Mouse (Mus musculus) embryonic stem cell, embryonic (primary cell): ENCODE results near the gene Saysd1.

ENCODE experiments used
- CTCF ChIA-PET, 4 experiments: fragments of 300-600 bp in 2 of 4; fragments of 350-600 bp in 2 of 4; sonication (Branson Sonifier 250); formaldehyde crosslinking; loops; one replicate each; lab custom pipeline; 2022; ENCODE audit warnings: inconsistent platforms in 2 of 4; lab: Charles Lee
- POLR2A ChIA-PET, 4 experiments: fragments of 300-600 bp in 2 of 4; fragments of 350-600 bp in 2 of 4; sonication (Branson Sonifier 250); formaldehyde crosslinking; loops; one replicate each; lab custom pipeline; 2022; ENCODE audit warnings: antibody characterized with exemption in 4 of 4, inconsistent platforms in 1 of 4; lab: Charles Lee

Saysd1 gene

DNA sequence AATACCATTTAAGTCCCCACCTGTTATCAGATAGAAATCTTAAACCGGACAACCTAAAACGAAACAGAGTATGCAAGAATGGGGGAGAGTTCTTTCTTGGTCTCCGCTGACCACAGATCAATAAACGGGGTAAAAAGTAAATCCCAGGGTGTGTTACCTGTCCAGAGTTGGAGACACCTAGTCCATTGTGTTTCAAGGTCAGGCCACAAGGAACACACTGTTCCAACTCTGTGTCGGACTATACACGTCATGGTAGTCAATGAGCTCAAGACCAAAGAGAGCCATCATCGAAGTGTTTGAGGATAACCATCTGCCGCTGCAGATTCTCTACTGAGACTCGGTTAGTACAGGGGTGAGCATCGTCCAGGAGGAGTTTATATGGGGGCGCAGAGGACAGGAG is 10.2 kb upstream of the Saysd1 start:
- ChIA-PET CTCF (no interaction called here), POLR2A (interaction anchor here in 3 of 4 experiments (0.7 to 27.8 kb wide), 24 partner anchors 8 to 397 kb away, joined by 3 to 451 read pairs (median 6); partner anchors contain the start of genes Kcnk5 (in 3 of the 3), Saysd1 (in 2 of the 3), Kcnk16 (in 1 of the 3) and Nid2 (in 1 of the 3))

DNA sequence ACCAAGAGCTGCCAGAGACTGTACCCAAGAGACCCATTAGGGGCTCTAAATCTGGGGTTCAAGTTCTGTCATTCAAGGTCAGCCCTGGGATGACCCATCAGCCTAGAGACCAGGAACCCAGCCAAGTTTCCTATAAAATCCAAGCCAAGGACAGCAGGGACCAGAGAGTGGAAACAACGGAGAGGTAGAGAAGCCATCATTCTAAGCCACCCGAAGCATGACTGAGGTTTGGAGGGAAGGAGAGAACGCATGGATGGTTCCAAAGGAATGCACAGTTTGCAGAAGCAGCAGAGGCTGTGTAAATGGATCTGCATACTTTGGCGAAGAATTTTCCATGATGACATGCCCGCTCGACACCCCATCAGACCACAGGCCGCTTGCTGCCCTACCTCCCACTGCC is 9.5 kb upstream of the Saysd1 start:
- ChIA-PET CTCF (interaction anchor here in 1 of 4 experiments (0.8 kb wide), 1 partner anchor 32 kb away, joined by 3 read pairs; no protein-coding TSS in a partner anchor), POLR2A (interaction anchor here (0.5 to 27.8 kb wide), 21 partner anchors 8 to 523 kb away, joined by 3 to 451 read pairs (median 6); partner anchors contain the start of genes Kcnk5 (in 4 of the 4) and Saysd1 (in 2 of the 4))

DNA sequence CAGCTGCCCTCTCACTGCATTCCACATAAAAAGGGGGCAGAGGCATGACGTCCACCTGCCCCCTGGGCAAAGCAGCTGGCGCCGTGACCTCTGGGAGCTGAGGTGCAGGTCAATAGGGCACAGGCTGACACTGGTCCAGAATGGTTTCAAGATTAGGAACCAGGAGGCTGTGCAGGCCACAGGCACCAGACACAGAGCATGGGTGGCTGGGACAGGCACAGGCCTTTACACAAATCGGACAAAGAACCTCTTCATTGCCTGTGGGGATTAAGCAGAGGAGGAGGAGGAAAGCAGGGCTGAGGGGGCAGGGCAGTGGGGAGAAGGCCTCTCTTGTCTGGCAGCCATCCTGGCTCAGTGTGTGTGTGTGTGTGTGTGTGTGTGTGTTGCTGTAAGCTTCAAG is 5.8 kb upstream of the Saysd1 start:
- CTCF ChIA-PET, result interaction anchor here in 1 of 4 experiments (0.6 kb wide), 1 partner anchor 106 kb away, joined by 8 read pairs; no protein-coding TSS in a partner anchor
- POLR2A ChIA-PET, result interaction anchor here in 2 of 4 experiments (0.6 to 8.9 kb wide), 6 partner anchors 9 to 28 kb away, joined by 3 to 58 read pairs (median 4); no protein-coding TSS in a partner anchor

DNA sequence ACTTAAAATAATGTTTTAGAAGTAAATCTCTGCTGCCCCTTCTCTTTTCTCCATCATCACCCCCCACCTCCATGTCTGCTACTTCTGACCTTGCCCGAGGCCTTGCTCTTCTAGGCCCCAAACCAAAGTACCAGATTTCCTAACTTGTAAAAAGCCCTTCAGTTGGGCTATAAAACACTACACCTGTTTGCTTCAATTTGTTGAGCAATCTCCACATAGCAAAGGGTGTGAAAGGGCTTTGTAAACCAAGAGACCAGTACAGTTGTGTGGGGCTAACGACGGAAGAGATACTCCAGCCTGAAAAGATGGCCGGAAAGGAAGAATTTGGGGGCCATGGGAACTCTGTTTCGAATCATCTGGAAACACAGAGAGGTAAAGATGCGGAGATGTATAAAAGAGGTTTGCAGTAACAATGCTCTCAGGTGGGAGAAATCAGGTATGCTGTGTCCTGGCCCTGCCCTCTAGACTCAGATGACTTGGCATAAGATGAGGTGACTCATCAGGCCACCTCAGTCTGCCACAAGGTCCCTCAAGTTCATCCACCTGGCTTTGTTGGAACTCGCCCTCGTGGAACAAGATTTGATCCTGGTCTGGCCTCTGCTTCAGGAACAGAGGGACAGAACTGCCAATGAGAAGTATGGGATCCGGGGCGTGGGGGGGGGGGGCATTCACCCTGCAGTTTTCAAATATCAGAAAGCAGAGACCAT is 3.2 kb downstream of the Saysd1 start:
- CTCF ChIA-PET, result interaction anchor here in 1 of 4 experiments (0.6 kb wide), 1 partner anchor 803 kb away, joined by 3 read pairs; no protein-coding TSS in a partner anchor

DNA sequence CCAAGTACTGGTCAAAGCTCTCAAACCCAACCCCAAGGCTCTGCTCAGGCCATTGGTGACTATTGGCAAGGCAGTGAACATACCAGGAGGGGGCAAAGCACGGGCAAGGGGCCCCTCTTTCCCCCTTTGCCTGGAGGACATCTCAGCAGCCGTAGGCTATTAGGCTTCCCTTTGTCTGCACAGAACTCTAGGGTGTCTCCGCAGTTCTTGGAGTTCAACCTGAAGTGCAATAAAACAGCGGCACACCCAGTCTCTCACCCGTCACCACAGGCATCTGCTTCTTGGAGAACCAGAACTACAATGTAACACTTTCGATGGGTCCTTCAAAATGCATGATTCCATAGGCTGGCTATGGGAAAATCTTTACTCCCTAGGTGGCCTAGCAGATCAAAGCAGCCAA is 10.2 kb downstream of the Saysd1 start:
- ChIA-PET POLR2A (interaction anchor here in 3 of 4 experiments (0.6 to 2.7 kb wide), 31 partner anchors 9 to 801 kb away, joined by 3 to 24 read pairs (median 5); partner anchors contain the start of genes Kcnk5 (in 2 of the 3), Kcnk16 (in 1 of the 3), Saysd1 (in 1 of the 3) and Vcl (in 1 of the 3)), CTCF (interaction anchor here in 2 of 4 experiments (0.9 to 3.6 kb wide), 10 partner anchors 9 to 166 kb away, joined by 3 to 22 read pairs (median 6); partner anchors contain the start of genes Kcnk5 (in 1 of the 2), Nudt13 (in 1 of the 2) and Saysd1 (in 1 of the 2))

More for the DNA sequence above, 3.2 kb downstream of the Saysd1 start:
- POLR2A ChIA-PET, result interaction anchor here in 3 of 4 experiments (0.9 to 2.0 kb wide), 6 partner anchors 7 to 213 kb away, joined by 3 to 8 read pairs (median 4); partner anchors contain the start of genes Kcnk5 (in 2 of the 3), Ecd (in 1 of the 3) and Fam149b (in 1 of the 3)

DNA sequence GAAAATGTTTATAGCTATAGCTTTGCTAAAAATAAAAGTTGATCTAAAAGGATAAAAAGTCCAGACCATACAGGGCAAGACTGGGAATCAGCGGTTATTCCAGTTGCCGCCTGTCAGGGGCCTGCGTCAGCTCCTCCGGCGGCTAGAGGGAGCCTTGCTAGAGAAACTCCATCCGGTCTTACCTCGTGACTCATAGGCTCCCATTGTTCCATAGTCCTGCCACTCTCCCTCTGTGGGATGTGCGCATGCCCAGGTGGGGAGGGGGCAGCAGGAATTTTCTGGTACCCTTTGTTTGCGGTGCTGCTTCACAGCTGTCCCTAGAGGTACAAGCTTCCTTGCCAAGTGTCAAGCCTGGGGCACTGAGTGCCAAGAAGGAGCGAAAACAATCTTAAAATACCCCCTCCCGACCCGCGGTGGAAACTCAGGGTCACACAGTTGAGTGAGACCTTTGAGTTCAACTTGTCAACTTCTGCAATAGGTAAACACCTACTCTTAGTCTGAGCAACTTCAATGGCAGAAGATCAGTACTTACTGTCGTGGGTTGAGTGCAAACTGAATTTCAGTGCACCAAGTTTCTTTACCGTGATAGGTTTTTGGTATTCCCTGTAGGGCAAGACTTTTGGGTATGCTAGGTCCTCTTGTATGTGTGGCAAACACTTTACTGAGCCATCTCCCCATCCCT is 10.8 kb downstream of the Saysd1 start:
- ChIA-PET CTCF (interaction anchor here (0.7 to 3.6 kb wide), 17 partner anchors 10 to 167 kb away, joined by 3 to 22 read pairs (median 5); partner anchors contain the start of genes Kcnk5 (in 1 of the 4), Nudt13 (in 1 of the 4) and Saysd1 (in 1 of the 4)), POLR2A (interaction anchor here (0.6 to 2.7 kb wide), 58 partner anchors 8 to 802 kb away, joined by 3 to 24 read pairs (median 4); partner anchors contain the start of genes Saysd1 (in 3 of the 4), Kcnk5 (in 2 of the 4), Ecd (in 1 of the 4) and Fam149b (in 1 of the 4))

DNA sequence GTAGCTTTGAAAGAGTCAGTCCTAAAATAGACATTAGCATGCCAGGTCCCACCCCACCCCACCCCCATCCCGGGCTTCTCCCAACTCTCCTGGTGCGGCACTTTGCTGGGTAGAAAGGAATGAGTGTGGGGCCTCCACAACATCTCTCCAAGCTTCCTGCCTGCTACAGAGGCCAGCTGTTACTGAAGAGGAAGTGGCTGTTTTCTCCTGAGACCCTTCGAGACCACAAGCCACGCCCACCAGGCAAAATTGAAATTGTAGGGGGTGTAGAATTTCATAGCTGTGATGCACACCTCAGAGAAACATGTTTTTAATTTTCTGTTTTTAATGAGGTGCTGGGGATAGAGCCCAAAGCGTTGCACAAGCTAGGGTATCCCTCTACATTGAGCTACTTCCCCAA is 17.5 kb downstream of the Saysd1 start:
- ChIA-PET CTCF (interaction anchor here in 2 of 4 experiments (0.6 to 1.5 kb wide), 2 partner anchors 13 to 138 kb away, joined by 3 to 5 read pairs; no protein-coding TSS in a partner anchor), POLR2A (interaction anchor here (0.6 to 2.3 kb wide), 27 partner anchors 9 to 808 kb away, joined by 3 to 15 read pairs (median 4); partner anchors contain the start of genes Kcnk5 (in 3 of the 4), Saysd1 (in 1 of the 4) and Vcl (in 1 of the 4))

DNA sequence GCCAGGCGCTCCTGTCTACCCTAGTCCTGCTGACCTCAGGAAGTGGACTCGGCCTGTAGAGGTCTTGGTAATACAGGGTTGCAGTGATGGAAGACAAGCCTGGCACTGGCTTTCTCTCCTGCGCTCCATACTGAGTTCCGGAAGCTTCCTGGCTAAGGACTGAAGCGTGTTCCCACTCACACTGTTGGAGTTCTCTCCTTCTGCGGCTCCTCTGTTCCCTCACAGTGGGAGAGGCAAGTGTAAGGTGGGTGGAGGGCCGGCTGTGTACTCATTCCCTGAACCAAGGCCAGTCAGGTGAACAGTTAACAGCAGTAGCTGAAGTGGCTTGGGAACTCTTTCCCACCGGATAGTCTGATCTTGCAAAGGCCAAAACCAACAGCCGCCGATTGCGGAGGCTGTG is 18.3 kb downstream of the Saysd1 start:
- CTCF ChIA-PET, result interaction anchor here in 2 of 4 experiments (0.6 to 1.5 kb wide), 3 partner anchors 100 to 300 kb away, joined by 3 to 5 read pairs (median 4); no protein-coding TSS in a partner anchor
- POLR2A ChIA-PET, result interaction anchor here in 3 of 4 experiments (0.5 to 2.3 kb wide), 28 partner anchors 9 to 809 kb away, joined by 3 to 15 read pairs (median 4); partner anchors contain the start of genes Kcnk5 (in 2 of the 3) and Vcl (in 1 of the 3)

DNA sequence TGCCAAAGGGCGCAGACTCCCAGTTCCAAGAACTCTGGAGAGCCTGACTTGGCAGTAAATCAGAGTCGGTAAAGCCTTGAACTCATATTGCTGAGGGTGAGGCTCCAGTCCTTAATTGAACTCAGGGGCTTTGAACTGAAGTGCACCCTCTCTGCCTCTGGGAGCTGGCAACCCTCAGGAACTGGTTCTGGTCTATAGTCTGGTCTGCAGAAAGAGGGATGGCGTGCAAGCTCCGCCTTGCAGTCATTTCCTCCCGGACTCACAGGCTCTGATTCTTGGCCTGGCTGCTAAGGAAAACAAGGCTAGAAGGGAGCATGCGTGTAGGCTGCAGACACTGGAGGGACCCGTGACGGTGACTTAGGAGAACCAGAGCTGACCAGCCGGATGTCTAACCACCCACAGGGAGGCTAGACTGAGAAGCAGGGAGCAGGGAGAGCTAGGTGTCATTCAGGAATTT is 22.2 kb downstream of the Saysd1 start:
- CTCF ChIA-PET, result interaction anchor here in 3 of 4 experiments (0.6 to 4.3 kb wide), 13 partner anchors 11 to 212 kb away, joined by 3 to 90 read pairs (median 3); no protein-coding TSS in a partner anchor
- POLR2A ChIA-PET, result interaction anchor here in 3 of 4 experiments (0.6 to 2.1 kb wide), 33 partner anchors 8 to 366 kb away, joined by 3 to 18 read pairs (median 4); partner anchors contain the start of genes Kcnk5 (in 2 of the 3), Cfap70 (in 1 of the 3), Kcnk16 (in 1 of the 3) and Saysd1 (in 1 of the 3)

DNA sequence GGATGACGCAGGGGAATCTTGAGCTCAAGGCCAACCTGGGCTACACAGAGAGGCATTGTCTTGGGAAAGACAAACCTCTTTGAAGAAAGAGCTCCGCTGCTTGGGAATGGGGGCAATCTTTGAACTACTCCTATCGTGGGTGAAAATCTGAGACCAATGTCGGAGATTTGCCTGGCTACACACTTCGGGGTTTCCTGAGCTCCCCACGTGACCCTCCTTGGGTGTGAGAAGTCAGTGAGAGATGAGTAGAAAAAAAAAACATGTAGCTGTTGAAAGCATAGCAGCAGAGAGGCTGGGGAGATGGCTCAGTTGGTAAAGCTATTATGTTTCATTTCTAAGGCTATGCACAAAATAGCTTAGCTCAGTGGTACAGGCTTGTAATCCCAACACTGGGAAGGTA is 23.4 kb downstream of the Saysd1 start:
- ChIA-PET POLR2A (interaction anchor here (0.5 to 2.5 kb wide), 43 partner anchors 12 to 937 kb away, joined by 3 to 23 read pairs (median 5); partner anchors contain the start of genes Kcnk5 (in 3 of the 4), Adk (in 1 of the 4), Ap3m1 (in 1 of the 4) and Kcnk16 (in 1 of the 4)), CTCF (interaction anchor here (0.5 to 4.3 kb wide), 38 partner anchors 12 to 365 kb away, joined by 3 to 107 read pairs (median 7); partner anchors contain the start of genes Anxa7 (in 1 of the 4), Kcnk16 (in 1 of the 4), Kcnk5 (in 1 of the 4) and Mrps16 (in 1 of the 4))

DNA sequence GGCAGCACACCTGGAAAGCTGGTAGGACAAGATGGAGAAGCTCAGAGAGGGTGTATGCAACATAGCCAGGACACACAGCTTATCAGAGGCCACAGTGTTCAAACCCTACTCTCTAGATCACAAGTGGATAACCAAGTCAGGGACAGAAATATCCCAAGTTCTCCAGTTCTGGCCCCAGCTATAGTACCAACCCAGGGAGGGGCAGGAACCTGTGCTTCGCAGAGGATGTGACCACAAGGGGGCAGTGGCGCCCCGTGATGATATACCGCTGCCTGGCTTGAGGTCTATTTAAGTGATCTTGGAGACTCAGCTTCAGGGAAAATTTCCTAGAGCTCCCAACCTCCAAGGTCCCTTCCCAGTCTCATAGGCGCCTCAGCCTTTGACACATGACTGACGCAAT is 24.4 kb downstream of the Saysd1 start:
- CTCF ChIA-PET, result interaction anchor here (0.5 to 4.3 kb wide), 119 partner anchors 8 to 560 kb away, joined by 3 to 107 read pairs (median 5); partner anchors contain the start of genes Kcnk5 (in 2 of the 4), Nudt13 (in 2 of the 4), Anxa7 (in 1 of the 4) and Kcnk16 (in 1 of the 4)
- POLR2A ChIA-PET, result interaction anchor here (0.6 to 2.5 kb wide), 51 partner anchors 13 to 938 kb away, joined by 3 to 22 read pairs (median 5); partner anchors contain the start of genes Kcnk5 (in 3 of the 4), Adk (in 1 of the 4), Ap3m1 (in 1 of the 4) and Kcnk16 (in 1 of the 4)

DNA sequence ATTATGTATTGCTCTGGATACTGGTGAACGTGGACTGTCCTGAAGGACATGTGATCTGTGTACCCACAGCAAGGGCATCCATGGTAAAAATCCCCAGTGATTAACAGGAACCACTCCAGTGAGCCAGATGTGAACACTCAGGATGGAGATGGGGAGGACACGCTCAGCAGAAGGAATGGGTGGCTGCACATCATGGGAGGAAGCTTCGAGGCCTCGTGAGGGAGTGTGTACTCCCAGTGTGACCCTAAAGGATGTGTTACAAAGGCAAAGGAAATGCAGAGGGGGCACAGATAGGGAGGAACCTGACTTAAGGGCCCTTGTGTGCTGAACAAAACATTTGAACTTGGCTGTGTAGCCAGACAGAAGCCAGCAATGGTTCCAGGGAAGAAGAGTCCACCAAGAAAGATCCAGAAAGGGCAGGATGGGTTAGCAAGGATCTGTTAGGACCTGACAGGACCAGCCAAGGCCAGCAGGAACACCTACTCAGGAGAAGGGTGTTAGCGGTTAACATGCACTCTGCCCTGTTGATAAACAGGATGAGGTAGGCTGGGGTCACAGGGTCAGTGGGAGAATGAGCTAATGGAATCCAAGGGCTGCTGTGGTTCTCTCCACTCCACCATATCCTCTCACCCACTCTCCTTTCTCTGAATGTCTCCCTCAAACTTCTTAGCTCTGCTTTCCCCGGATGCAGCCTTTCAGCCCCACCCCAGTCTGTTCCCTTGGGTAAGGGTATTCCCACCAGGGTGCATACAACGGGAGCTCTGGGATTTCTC is 25.0 kb downstream of the Saysd1 start:
- CTCF ChIA-PET, result interaction anchor here (0.6 to 4.3 kb wide), 112 partner anchors 9 to 560 kb away, joined by 3 to 107 read pairs (median 5); partner anchors contain the start of genes Kcnk5 (in 2 of the 4), Nudt13 (in 2 of the 4), Kcnk16 (in 1 of the 4) and Saysd1 (in 1 of the 4)
- POLR2A ChIA-PET, result interaction anchor here (0.7 to 2.5 kb wide), 45 partner anchors 13 to 939 kb away, joined by 3 to 22 read pairs (median 6); partner anchors contain the start of genes Kcnk5 (in 3 of the 4), Adk (in 1 of the 4), Ap3m1 (in 1 of the 4) and Kcnk16 (in 1 of the 4)

DNA sequence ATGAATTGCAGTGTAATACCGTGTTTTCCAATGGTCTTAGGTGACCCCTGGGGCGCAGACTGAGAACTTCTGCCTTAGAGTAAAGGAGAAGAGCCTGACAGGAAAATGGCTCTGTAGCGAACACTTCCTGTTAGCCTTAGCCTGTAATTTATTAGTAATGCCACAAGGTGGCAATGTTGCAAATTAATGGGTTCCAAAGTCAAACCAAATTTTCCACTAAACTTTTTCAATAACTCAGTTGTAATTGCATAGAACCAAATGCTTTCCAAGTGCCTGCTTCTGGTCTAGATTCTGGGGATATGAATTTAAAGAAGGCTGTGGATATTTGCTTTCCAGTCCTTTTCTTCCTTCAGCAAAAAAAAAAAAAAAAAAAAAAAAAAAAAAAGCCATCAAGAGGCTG is 26.1 kb downstream of the Saysd1 start:
- CTCF ChIA-PET, result interaction anchor here in 3 of 4 experiments (0.6 to 1.5 kb wide), 19 partner anchors 16 to 389 kb away, joined by 3 to 13 read pairs (median 6); no protein-coding TSS in a partner anchor

DNA sequence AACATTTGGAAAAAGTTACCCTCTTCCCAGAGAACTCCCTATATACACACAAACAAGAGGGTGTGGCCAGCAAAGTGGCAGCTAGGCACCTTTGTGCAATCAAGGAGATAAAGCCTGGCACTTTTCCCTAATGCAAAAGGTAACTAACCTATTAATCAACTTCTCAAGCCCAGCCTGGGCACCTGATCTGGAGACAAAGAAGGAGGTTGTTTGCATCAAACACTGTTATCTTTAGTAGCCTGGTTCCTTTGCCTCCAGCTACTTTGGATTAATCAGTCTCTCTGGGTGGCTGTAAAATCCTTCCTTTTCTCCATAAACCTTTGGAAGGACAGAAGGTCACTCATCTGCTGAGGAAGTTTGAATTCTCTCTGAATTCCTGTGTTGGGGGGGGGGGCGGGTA is 27.4 kb downstream of the Saysd1 start:
- CTCF ChIA-PET, result interaction anchor here in 1 of 4 experiments (1.5 kb wide), 1 partner anchor 123 kb away, joined by 10 read pairs; no protein-coding TSS in a partner anchor
- POLR2A ChIA-PET, result interaction anchor here in 2 of 4 experiments (0.6 to 1.1 kb wide), 2 partner anchors 110 to 562 kb away, joined by 3 to 4 read pairs; no protein-coding TSS in a partner anchor

More for the DNA sequence above, 26.1 kb downstream of the Saysd1 start:
- POLR2A ChIA-PET, result interaction anchor here in 2 of 4 experiments (0.8 to 1.4 kb wide), 7 partner anchors 13 to 147 kb away, joined by 3 to 8 read pairs (median 3); partner anchors contain the start of gene Kcnk5 (in 1 of the 2)

DNA sequence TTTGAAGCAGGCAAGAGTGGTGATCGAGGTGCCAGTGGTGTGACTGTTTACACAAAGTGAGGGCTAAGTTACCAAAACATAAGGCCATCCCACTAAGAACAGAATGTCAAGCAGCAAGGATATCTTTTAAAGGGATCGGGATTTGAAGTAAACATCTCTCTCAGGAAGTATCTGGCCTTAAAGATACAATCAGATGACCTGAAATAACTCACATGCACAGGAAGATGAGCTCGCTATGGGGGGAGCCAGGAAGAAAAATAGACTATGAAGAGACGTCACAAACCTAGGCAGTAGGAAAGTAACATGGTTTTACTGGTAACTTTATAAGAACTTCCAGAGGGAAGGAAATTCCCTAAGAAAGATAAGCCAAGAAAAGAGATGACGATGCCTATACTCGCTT is 32.1 kb downstream of the Saysd1 start:
- CTCF ChIA-PET, result interaction anchor here in 1 of 4 experiments (1.1 kb wide), 1 partner anchor 152 kb away, joined by 4 read pairs; no protein-coding TSS in a partner anchor

More for the DNA sequence above, 32.1 kb downstream of the Saysd1 start:
- POLR2A ChIA-PET, result interaction anchor here in 1 of 4 experiments (0.6 to 1.3 kb wide), 3 partner anchors 20 to 163 kb away, joined by 3 to 4 read pairs (median 3); partner anchors contain the start of gene Kcnk16
